Mouse (Mus musculus): ENCODE results near the gene Chm.

GRCm38 (mm10) chrX:113172271-113172670 is 13.0 kb downstream of the Chm start:
- TF ChIP-seq POLR2A (IDR thresholded peaks at IDR 0.05; ENCODE audit: low read depth, low read length) (no peak), CTCF (IDR thresholded peaks at IDR 0.05; ENCODE audit: borderline replicate concordance, insufficient read depth, low read length) (no peak)

All from embryonic fibroblast, embryonic 13.5 days (primary cell).